Mouse (Mus musculus) lung, embryonic 14.5 days (tissue): ENCODE results near the gene Btbd9. TPM values are rescaled to one million over a fixed set of nuclear protein-coding genes. Genes with fewer than 3 reads are reported as not detected.

ENCODE experiments used
- ATAC-seq: fragments of 200-750 bp; cut with Nextera tagmentation; 2 replicates; pipeline ENCODE4 v1.8.0; 2017; ENCODE audit warnings: mild to moderate bottlenecking, moderate TSS enrichment, moderate library complexity; ENCODE audit not compliant: insufficient read depth
- DNase-seq: peaks from one replicate; pipeline ENCODE4 v3.0.0-alpha.2; 2015
- H3K27ac ChIP-seq: fragments of 300-500 bp; sonication (generic); 2 replicates; pipeline ENCODE4 v1.5.1; 2014; ENCODE audit warnings: low read depth, mild to moderate bottlenecking, moderate library complexity
- H3K27me3 ChIP-seq: fragments of 300-500 bp; sonication (generic); 2 replicates; pipeline ENCODE4 v1.6.1; 2014; ENCODE audit warnings: low read length, control low read depth; ENCODE audit not compliant: insufficient read depth
- H3K36me3 ChIP-seq: fragments of 300-500 bp; sonication (generic); 2 replicates; pipeline ENCODE4 v1.6.1; 2014; ENCODE audit warnings: control low read depth; ENCODE audit not compliant: insufficient read depth
- H3K4me1 ChIP-seq: fragments of 300-500 bp; sonication (generic); 2 replicates; pipeline ENCODE4 v1.6.1; 2014; ENCODE audit warnings: antibody characterized with exemption, control low read depth; ENCODE audit not compliant: insufficient read depth
- H3K4me2 ChIP-seq: fragments of 300-500 bp; sonication (generic); 2 replicates; pipeline ENCODE4 v1.6.1; 2014; ENCODE audit warnings: mild to moderate bottlenecking
- H3K4me3 ChIP-seq: fragments of 300-500 bp; sonication (generic); 2 replicates; pipeline ENCODE4 v1.5.1; 2014; ENCODE audit warnings: low read depth, low read length
- H3K9ac ChIP-seq: fragments of 300-500 bp; sonication (generic); 2 replicates; pipeline ENCODE4 v1.6.1; 2014
- H3K9me3 ChIP-seq: fragments of 300-500 bp; sonication (generic); 2 replicates; pipeline ENCODE4 v1.6.1; 2016; ENCODE audit warnings: low read depth, low read length, control low read depth
- CTCF ChIP-seq: IDR thresholded peaks from 2 replicates; pipeline ENCODE4 v1.5.1; 2016; ENCODE audit warnings: antibody characterized with exemption, low read depth
- WGBS: fragments of 180-500 bp; shearing (Covaris S2); extraction: QIAGEN DNeasy Blood & Tissue Kit; methylation state at CpG from one replicate; pipeline ENCODE4 v1.1.7; 2014; 5-methylcytosine and 5-hydroxymethylcytosine counted together
- polyA plus RNA-seq: library from polyadenylated mRNA; unstranded; fragments of >200 nt; fragmentation: Nextera tagmentation; extraction: Ambion mirVana; gene quantifications from 2 replicates; pipeline ENCODE4 v1.2.1, GENCODE M21; 2014

Btbd9 gene
- polyA plus RNA-seq, 1 experiment from 2014 or later, result 51.8 TPM

- Histone ChIP-seq H3K27me3 (no peaks in the 10 kb centered on the region), H3K4me1 (no peaks in the 10 kb centered on the region), H3K36me3 (no peaks in the 10 kb centered on the region), H3K9me3 (no peaks in the 10 kb centered on the region), H3K9ac (no peak overlapping the region), H3K27ac (no peak overlapping the region), H3K4me3 (no peak overlapping the region), H3K4me2 (no peak overlapping the region)
- ATAC-seq (no peak), DNase-seq (no peak)
- no peak for TF ChIP-seq CTCF
- whole genome bisulfite sequencing, result 80% methylated on average over 10 of the region's 10 CpGs
Observed at GRCm38 (mm10) chr17:30228439-30229215, 347.7 kb downstream of the Btbd9 start.

GRCm38 (mm10) chr17:30225030-30225740, 351.1 kb downstream of the Btbd9 start:
- H3K4me1 ChIP-seq, result no peaks in the 10 kb centered on the region
- ATAC-seq (no peak), DNase-seq (peak; percentile 39)
- no peaks in the 10 kb centered on the region for H3K27me3 ChIP-seq
- H3K4me2 ChIP-seq, result no peak overlapping the region
- no peaks in the 10 kb centered on the region for H3K9me3 ChIP-seq
- H3K9ac ChIP-seq, result no peak overlapping the region
- no peak overlapping the region for H3K4me3 ChIP-seq
- H3K36me3 ChIP-seq, result no peaks in the 10 kb centered on the region
- WGBS, result 38% methylated on average over 5 of the region's 5 CpGs
- TF ChIP-seq CTCF, result no peak
- no peak overlapping the region for H3K27ac ChIP-seq

- no peak for TF ChIP-seq CTCF
- ATAC-seq (no peak), DNase-seq (no peak)
- Histone ChIP-seq H3K36me3 (0 out of 2 replicates have a peak, but pooled peaks cover 6% of the 10 kb centered on the region), H3K9ac (no peak overlapping the region), H3K27ac (no peak overlapping the region), H3K4me1 (no peaks in the 10 kb centered on the region), H3K9me3 (no peaks in the 10 kb centered on the region), H3K4me2 (no peak overlapping the region), H3K4me3 (no peak overlapping the region), H3K27me3 (no peaks in the 10 kb centered on the region)
- 75% methylated on average over 12 of the region's 12 CpGs for WGBS
Observed at GRCm38 (mm10) chr17:30222837-30223236, 353.5 kb downstream of the Btbd9 start.

GRCm38 (mm10) chr17:30222361-30222760, 353.9 kb downstream of the Btbd9 start:
- no peaks in the 10 kb centered on the region for H3K27me3 ChIP-seq
- WGBS, result 74% methylated on average over 11 of the region's 11 CpGs
- H3K9ac ChIP-seq, result no peak overlapping the region
- no peak overlapping the region for H3K4me2 ChIP-seq
- 0 out of 2 replicates have a peak, but pooled peaks have one; percentile 8 for TF ChIP-seq CTCF
- ATAC-seq (no peak), DNase-seq (no peak)
- no peak overlapping the region for H3K27ac ChIP-seq
- no peak overlapping the region for H3K4me3 ChIP-seq
- H3K9me3 ChIP-seq, result no peaks in the 10 kb centered on the region
- 0 out of 2 replicates have a peak, but pooled peaks cover 6% of the 10 kb centered on the region for H3K36me3 ChIP-seq
- no peaks in the 10 kb centered on the region for H3K4me1 ChIP-seq

- DNase-seq (no peak), ATAC-seq (no peak)
- TF ChIP-seq CTCF, result no peak
- Histone ChIP-seq H3K4me1 (no peaks in the 10 kb centered on the region), H3K9ac (no peak overlapping the region), H3K36me3 (0 out of 2 replicates have a peak, but pooled peaks cover 6% of the 10 kb centered on the region), H3K4me2 (no peak overlapping the region), H3K27me3 (no peaks in the 10 kb centered on the region), H3K9me3 (no peaks in the 10 kb centered on the region), H3K4me3 (no peak overlapping the region), H3K27ac (no peak overlapping the region)
- WGBS, result 61% methylated on average over 14 of the region's 14 CpGs
Observed at GRCm38 (mm10) chr17:30221677-30222076, 354.6 kb downstream of the Btbd9 start.

GRCm38 (mm10) chr17:30215741-30216140, 360.5 kb downstream of the Btbd9 start:
- Histone ChIP-seq H3K27me3 (no peaks in the 10 kb centered on the region), H3K36me3 (peaks cover 23% of the 10 kb centered on the region; the same call in 1 of the 2 replicates), H3K4me1 (no peaks in the 10 kb centered on the region), H3K9me3 (no peaks in the 10 kb centered on the region), H3K27ac (no peak overlapping the region), H3K9ac (no peak overlapping the region), H3K4me3 (no peak overlapping the region), H3K4me2 (no peak overlapping the region)
- WGBS, result 63% methylated on average over 4 of the region's 4 CpGs
- no peak for TF ChIP-seq CTCF
- ATAC-seq (no peak), DNase-seq (no peak)

- H3K4me1 ChIP-seq, result no peaks in the 10 kb centered on the region
- ATAC-seq (no peak), DNase-seq (no peak)
- TF ChIP-seq CTCF, result no peak
- peaks cover 30% of the 10 kb centered on the region for H3K36me3 ChIP-seq
- no peak overlapping the region for H3K4me3 ChIP-seq
- H3K27ac ChIP-seq, result no peak overlapping the region
- H3K9me3 ChIP-seq, result no peaks in the 10 kb centered on the region
- no peak overlapping the region for H3K9ac ChIP-seq
- H3K27me3 ChIP-seq, result no peaks in the 10 kb centered on the region
- 62% methylated on average over 6 of the region's 6 CpGs for WGBS
- H3K4me2 ChIP-seq, result no peak overlapping the region
Observed at GRCm38 (mm10) chr17:30214393-30214792, 361.9 kb downstream of the Btbd9 start.
